Mouse (Mus musculus) adrenal gland, postnatal 10 days (tissue): ENCODE data around the gene Erich4. TPM values are rescaled to one million over a fixed set of nuclear protein-coding genes. Genes with fewer than 3 reads are reported as not detected.

Source experiments
- DNase-seq: peaks from one replicate; pipeline ENCODE4 v3.0.0; 2021; ENCODE audit warnings: mixed read lengths
- total RNA-seq, 2 experiments: library from RNA; stranded (reverse); gene quantifications; 2 replicates each; pipeline ENCODE4 v1.2.3; 2021

The Erich4 gene
- total RNA-seq, 2 experiments from 2014 or later = not detected

DNA sequence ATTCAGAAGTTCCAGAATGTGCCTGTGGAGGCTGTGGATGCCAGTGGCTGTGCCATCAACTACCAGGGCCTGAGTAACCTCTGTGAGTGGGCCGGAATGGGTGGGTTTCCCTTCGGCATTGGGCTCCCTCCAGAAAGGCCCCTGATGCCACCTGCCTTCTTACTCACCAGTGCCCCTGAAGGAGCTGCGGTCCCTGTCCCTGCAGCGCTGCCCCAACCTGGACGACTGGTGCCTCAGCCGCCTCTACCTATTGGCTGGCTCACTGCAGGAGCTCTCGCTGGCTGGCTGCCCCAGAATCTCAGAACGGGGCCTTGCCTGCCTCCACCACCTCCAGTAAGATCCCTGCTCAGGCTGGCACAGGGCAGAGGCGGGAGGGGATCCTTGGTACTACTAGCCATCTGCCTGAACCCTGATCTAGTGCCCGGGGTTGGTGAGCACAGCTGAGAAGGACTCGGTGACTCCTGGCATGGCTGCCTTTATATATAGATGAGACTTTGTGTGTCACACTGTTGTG is 8.2 kb upstream of the Erich4 start:
- DNase-seq = no peak

DNA sequence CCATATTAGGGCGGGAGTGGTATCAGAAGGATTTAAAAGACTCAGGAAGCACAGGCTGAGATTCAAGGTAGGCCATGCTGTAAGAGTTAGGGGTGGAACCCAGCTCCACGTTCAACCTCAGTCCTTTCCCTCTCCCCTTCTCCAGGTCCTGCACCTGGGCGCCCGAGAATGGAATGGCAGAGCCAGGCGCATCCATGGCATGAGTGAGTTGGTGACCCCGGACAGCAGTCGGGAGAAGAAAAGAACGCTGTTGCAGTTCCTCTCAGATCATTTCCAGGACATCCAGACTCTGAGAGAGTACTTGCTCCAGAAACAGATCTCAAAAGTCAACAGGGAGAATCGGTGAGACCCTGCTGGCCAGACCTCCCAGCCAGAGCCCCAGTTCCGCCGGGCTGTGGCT is 5.1 kb upstream of the Erich4 start:
- DNase-seq = no peak

- DNase-seq = no peak
Observed at GRCm38 (mm10) chr7:25620101-25620500, 4.4 kb upstream of the Erich4 start.

GRCm38 (mm10) chr7:25619722-25619991 is 4.0 kb upstream of the Erich4 start:
- no peak for DNase-seq

- peak; percentile 96 for DNase-seq
Observed at GRCm38 (mm10) chr7:25618865-25619721, 3.4 kb upstream of the Erich4 start, which contains the start of gene Dmac2. Gene Dmac2 (plus strand): TSS chr7:25619414.

GRCm38 (mm10) chr7:25617376-25618160 is 1.9 kb upstream of the Erich4 start:
- no peak for DNase-seq

DNA sequence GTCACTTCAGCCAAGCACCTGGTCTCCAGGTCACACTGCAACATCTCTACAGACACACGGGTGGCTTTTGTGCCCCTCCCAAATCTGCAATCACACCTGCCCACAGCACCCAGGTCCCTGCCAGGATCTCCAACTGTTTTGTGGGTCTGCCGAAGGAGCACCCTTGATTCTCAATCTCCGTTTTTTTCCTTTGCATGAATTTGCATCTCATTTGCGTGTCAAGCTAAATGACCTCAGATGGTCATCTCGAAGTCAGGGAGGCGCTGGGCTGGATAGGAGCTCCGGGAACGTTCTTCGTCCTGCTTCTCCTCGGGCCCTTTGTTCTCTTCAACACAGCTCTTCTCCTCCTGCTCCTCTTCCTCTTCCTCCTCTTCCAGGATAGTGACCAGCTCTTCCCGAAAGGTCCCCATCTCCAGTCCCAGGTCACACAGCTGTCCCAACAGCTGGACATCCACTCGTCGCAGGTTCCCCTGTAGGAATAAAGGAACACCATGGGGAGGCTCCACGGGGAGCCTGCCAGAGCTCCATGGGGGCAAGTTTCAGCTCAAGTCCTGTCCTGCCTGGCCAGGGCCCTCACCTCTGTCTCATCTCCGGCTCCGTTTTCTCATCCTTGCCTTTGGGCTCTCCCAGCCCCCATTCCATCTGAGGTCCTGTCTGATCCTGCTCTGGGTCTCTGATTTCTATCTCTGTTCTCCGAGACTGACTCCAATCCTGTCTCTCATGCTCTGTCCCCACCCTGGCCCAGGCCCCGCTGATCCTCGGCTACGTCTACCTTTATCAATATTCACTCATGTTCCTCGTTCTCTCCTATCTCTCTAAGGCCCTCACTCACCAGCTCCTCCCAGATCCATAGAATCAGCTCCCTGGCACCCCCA is 624 bp downstream of the Erich4 start:
- DNase-seq = no peak

DNA sequence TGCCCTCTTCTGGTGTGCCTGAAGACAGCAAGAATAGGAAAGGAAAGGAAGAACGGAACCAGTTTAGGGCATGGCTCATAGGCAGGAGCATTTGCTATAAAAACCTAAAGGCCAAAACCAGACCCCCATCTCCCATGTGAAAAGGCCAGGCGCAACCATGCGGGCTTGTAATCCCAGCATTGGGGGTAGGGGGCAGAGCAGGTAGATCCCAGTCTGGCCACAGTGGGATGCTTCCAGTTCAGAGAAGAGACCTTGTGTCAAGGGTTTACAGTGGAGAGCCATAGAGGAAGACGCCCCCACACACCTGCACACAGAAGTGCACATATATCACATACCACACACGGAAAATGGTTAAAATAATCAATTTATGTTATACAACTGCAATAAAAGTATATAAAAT is 1.6 kb downstream of the Erich4 start:
- no peak for DNase-seq

- DNase-seq = no peak
Observed at GRCm38 (mm10) chr7:25611501-25611900, 4.2 kb downstream of the Erich4 start.

DNA sequence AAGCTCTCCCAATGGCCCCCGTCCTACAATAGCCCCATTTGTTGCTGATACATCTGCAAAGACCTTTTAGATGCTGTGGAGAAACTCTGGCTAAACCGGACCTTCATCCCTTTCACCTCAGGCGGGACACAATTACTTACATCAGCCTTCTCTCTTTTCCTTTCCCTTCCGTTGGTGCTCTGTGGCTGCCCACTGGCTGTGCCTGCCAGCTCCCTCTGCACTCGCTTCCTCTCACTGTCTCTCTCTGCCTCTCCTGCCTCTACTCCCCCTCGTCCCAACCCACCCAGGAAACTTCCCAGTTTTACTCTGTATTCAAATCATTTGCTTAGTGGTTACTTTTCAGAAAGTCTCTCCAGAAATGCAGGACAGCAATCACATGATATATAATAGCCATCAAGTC is 5.6 kb downstream of the Erich4 start:
- no peak for DNase-seq

DNA sequence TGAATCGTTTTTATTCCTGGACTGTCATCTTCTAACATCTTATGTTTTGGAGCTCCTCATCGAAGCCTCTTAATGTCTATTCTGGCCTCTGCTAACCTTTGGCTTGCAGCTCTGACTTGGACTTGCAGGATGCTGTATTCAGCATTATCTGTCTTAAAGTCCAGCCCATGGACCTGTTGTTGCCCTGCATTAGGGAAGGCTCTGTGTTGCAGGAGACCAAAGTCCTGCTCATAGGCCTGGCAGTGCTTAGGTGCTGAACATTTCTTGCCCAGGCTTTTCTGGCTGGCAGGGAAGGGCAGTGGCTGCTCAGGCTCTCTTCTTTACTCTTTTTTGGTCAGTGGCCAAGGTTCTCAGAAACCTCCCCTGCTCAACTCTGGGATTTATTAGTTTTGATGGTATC is 8.5 kb downstream of the Erich4 start:
- DNase-seq = no peak

DNA sequence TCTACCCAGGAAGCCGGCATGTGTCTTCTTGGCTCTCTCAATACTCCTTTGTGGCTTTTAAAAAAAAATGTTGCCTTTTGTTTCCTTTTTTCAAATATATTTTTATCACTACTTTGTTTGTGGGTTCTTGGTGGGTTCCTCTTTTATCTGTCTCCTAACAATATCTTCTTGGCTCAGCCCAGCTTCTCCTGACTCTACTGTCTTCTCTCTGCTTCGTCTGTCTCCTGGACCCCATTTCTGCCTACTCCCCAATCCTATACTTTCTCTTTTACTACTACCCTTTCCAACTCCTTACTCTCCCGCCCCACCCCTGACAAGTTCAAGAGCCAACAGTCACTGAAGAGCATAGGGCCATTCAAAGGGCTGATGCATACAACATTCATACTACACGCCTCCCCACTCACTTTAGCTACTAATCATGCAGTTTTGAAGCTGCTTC is 9.0 kb downstream of the Erich4 start:
- DNase-seq = no peak

DNA sequence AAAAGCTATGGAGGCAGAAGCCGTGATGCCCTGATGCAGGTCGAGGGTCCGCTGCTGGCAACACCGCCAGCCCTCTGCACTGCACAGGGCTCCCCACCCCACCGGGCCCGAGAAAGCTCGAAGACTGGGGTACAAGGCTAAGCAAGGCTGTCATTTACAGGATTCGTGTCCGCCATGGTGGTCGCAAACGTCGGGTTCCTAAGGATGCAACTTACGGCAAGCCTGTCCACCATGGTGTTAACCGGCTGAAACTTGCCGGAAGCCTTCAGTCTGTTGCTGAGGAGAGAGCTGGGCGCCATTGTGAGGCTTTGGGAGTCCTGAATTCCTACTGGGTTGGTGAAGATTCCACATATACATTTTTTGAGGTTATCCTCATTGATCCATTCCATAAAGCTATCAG is 14.3 kb downstream of the Erich4 start:
- DNase-seq = no peak

DNA sequence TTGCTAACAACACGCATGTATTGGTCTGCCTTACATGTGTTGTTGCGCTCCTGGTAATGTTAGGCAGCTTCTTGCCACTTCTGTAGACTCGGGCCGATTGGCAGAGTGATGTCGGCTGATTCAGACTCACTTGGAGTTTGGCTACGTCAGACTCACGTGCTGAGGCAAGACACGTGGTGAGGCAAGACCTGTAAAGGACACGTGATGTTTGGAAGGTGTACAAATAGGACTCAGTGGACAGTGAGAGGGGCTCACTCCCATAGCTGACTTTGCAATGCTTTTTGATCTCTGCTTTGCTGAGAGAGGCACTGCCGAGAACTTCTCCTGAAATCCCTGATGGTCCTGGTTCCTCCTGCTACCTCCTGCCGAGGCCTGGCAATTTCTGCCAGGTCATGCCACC is 15.0 kb downstream of the Erich4 start:
- no peak for DNase-seq

DNA sequence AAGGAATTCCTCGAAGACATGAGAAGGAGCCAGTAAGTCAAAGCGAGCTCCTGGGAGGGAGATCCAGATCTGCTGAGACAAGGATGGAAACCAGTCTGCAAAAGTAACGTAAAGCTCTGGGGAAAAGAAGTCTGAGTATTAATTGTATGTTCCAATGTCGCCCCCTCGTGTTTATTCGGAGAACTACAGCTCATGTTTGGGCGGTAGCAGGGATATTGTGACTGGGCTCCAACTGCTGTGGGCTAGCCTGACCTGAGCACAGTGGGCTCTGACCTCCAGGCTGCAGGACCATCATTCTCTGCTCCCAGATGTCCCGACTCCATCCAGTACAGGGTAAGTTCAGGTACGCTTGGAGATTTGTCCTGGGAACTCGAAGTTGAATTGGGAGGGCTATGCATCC is 16.0 kb downstream of the Erich4 start:
- DNase-seq = peak; percentile 79

DNA sequence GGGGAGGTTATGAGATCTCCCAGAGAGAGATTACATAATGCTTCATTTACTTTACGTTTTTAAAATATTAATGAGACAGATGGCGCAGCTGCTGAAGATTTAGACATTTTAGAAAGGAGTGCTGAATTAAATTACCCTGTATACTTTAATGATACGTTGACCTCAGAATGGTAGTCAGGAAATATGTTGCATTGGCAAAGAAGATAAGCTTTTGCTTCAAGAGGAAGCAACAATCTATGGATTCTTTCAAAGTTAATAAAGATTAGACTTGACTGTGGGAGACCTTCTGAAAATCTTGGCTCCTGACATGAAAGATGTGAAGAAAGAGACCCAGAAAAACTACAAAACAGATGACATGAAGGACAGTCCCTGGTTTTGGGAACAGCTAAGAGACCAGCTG is 21.8 kb downstream of the Erich4 start:
- DNase-seq = no peak

GRCm38 (mm10) chr7:25591226-25591625 is 24.5 kb downstream of the Erich4 start:
- no peak for DNase-seq

GRCm38 (mm10) chr7:25585351-25586204 is 30.1 kb downstream of the Erich4 start:
- no peak for DNase-seq

GRCm38 (mm10) chr7:25584651-25585050 is 31.0 kb downstream of the Erich4 start:
- DNase-seq = no peak

DNA sequence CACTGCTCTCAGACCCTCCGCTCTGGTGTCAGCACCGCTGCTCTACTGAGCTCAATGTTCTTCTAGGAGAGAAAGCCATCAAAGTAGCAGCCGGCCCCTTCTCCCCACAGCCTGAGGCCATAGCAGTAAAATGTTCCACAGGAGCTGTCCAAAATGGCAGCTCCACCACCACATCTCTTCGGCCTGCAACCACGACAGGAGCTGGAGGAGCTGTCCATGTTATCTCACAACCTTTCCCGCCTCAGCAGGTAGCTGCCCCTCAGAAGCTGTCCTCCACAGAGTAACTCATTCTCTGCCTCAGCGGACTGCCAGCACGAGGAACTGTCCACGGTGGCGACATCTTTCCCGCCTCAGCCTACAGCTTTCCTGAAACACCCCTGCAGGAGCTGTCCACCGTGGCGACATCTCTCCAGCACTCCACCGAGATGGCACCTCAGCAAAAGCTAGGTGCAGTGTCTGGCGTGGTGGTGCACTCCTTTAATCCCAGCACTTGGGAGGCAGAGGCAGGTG is 33.3 kb downstream of the Erich4 start:
- no peak for DNase-seq

DNA sequence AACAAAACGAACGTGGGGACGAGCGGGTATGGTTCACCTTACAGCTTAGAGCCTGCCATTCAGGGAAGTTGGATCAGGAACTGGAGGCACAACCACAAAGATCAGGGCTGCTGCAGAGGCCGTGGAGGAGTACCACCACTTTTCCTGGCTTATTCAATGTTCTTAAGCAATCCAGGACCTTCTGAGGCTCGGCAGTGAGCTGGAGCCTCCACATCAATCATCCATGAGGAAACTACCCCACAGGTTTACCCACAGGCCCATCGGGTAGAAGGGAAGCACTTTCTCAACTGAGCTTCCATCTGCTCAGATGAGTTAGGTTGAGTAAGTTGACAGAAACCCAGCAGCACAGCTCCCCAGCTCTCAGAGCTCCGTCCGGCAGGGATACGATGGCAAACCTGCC is 36.3 kb downstream of the Erich4 start:
- DNase-seq = no peak
